Mouse (Mus musculus) thymus, adult 18-20 months (tissue): ENCODE data around the gene Rnf144b.

Experiments used
- DNase-seq, 2 experiments: peaks; one replicate each; pipeline ENCODE4 v3.0.0; 2022; ENCODE audit warnings: mixed read lengths in 2 of 2

Rnf144b gene

DNA sequence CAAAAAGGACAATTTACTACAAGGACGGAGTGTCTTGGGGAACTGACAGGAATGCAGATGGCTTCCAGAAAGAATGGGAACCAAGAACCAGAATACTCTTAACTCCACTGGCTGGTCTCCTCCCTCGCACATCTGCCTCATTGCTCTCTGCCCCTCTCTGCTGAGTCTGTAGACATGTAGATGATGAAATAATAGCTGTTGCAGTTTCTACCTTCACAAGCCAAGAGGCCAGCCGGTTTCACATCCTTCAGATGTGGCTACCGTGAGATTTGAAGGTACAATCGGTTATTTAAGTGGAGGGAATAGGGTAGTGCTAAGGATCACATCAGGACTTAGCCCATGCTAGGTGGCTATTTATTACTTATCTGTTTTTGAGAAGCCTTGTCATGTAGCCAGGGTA, 59.9 kb downstream of the Rnf144b start:
- DNase-seq, result no peak

DNA sequence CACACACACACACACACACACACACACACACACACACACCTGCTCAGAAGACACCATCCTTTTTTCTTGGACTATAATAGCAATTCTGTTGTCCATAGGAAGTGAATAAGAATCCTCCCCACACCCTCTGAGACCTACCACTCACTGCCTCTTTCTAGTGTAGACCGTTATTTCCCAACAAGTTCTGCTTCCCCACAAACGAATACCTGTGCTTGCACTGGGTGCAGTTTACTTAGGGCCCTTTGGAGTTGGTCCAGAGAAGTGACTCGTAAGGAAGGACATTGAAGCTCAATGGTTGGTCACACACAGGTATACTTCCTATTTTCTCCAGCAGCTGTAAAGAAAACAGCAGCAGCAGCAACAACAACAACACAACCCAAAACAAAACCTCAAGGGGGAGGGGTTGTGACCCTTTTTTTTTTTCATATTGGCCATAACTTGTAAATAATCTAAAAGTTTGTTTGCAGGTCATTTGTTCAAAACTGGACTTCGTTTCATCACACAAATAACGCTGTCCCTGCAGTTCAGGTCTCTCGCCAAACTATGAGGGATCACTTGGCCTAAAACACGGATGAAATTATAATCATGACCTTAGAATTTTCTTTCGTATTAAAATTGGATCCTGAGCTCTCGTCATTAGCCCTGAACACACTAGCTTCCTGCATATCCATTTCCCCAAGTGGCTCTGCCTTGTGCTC, 60.7 kb downstream of the Rnf144b start:
- no peak for DNase-seq

DNA sequence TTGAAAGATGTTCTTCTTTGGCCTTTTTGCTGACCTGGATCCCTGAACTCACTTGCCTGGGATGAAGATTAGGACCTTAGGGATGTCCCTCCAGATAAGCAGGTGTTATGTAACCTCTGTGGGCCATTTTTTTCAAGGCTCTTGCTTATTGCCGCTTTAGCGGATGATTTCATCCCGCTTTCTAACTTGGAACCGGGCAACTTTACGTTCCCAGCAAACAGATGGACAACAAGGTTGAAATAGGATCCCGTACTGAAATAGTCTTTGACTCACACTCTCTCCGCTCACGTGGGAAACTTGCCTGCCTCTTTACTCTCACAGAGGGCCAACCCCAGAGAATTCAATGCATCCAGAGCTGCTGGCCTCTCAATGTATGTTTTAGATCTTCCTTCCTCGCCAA, 61.3 kb downstream of the Rnf144b start:
- DNase-seq, result no peak

DNA sequence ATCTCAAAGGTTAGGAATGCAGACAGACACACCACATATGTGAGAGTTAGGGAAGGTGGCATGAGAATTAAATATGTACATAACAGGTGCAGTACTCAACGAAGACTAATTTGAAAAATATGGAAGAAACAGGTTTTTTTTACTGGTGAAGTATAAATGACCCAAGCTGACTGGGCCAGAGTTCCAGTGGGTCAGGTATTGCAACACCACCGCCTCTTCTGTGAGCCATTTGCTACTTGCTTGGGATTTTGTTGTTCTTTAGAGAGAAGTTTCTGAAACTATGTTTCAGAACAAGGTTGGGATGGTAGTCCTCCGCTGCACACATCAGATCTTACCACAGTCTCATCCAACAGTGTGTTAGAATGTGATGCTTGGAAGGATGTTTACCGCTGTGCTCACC, 65.4 kb downstream of the Rnf144b start:
- no peak for DNase-seq

DNA sequence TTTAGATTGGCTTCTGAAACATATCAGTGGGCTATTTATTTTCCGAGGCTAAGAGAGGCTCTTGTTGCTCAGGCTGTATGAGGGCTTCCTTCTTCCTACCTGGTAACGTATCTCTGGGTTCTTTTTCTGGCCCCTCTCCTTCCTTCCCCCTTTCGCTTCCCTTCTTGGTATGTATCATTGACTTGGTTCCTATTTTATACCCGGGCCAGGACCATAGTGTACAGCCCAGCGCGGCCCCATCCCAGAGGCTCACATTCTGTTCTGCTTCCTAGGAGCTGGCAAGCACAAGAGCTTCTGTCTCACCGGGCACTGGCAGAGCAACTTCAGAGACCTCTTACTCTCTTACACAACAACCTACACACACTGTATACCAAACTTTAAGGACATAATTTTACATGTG, 67.5 kb downstream of the Rnf144b start:
- DNase-seq, result no peak

DNA sequence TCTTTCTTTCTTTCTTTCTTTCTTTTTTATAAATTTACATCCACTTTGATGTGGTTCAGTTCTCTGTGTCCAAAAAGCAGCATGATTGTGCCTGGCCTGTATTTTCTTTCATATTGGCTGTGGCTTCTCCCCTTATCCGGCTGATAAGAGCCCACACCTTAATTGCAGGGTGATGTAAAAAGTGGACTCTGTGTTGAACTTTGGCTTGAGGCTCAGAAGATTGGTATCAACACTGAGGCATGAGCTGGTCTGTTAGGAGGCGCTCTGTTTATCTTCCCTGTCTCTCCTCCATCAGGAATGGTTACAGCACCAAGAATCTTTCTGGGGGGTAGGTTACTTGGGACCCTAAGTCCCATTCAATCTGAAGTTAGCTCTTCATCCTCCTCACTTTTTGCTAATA, 69.7 kb downstream of the Rnf144b start:
- no peak for DNase-seq

DNA sequence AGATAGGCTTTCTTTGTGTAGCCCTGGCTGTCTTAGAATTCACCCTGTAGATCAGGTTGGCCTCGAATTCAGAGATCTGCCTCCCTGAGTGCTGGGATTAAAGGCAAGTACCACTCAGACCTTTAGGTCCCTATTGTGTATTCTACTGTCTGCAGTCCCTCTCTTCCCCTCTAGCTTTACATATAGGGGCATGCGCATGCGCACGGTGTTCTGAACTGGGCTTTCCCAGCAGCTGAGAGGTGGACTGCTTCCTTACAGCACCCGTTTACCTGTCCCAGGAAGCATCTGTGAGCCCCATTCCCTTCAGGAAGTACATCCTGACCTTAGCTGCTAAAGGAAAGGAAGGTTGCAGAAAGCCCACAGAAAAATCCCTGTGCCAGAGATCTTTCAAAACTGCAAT, 70.3 kb downstream of the Rnf144b start:
- no peak for DNase-seq

DNA sequence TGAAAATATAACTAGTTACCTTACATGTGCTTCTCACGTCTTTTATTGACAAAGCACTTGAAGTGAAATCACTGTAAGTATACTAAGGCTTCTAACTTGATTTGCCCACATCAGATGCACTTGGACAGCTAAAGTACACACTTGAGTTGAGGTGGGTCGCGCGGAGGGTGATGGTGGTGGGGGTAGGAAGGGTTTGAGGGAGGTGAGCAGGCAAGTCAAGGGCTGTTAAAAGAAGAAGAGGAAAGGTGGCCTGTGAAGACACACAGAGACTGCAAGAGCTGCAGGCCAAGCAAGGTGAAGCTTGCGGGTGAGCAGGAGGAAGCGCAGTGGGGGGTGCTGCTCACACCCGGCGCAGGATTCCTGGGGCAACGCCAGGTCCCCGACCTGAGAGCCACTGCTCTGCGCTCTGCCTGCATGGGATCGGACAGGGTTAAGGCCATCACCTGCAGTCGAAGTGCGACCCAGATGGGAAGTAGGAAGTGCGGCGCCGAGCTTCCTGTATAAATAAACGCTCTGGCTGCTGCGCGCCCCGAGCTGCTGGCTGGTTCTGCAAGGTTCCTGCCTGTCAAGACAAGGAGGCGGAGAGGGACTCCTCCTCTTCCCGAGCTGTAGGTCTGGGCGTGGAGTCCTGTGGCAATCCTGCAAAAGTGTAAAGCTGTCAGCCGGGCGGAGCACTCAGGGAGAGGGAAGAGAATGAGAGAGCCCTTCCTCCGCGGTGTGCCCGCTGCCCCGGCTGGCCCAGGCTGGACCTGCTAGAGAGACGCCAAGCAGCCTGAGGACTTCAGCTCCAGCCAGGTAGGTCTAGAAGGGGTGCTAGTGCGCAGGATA, 71.1 kb downstream of the Rnf144b start:
- peak; percentile 14 to 16 for DNase-seq

DNA sequence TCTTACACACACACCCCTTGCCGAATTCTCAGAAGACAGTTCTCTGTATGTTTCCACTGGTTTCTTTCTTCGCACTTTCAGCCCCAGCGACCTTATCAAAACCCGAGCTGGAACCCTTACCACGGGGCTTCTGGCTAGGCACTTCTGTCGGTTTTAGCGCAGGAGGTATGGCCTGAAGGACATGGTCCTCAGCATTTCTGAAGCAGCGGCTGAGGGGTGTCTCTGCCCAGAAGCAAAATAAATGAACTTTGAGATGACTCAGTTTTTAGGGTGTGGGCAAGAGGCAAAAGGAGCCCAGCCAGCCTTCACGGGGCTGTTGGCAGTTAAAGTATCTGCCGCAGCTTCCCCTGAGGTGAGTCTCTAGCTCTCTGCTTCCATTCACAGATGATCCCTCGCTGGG, 72.2 kb downstream of the Rnf144b start:
- DNase-seq, result no peak

DNA sequence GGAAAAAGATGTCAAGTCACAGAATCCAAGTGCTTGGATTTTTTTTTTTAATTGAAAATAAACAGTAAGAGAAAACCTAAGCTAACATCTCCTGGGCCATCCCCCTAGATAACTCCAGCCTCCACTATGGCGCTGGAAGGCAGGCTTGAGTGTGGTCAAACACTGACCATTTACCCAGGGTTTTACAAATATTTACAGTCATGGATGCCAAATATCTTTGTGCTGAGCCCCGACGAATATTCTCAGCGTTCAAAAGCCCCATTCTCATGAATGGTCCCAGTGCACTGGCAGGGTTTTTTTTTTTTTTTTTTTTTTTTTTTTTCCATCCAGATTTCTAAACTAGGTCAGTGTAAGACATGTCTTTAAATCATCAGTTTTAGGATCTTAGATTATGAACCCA, 73.0 kb downstream of the Rnf144b start:
- DNase-seq, result no peak

DNA sequence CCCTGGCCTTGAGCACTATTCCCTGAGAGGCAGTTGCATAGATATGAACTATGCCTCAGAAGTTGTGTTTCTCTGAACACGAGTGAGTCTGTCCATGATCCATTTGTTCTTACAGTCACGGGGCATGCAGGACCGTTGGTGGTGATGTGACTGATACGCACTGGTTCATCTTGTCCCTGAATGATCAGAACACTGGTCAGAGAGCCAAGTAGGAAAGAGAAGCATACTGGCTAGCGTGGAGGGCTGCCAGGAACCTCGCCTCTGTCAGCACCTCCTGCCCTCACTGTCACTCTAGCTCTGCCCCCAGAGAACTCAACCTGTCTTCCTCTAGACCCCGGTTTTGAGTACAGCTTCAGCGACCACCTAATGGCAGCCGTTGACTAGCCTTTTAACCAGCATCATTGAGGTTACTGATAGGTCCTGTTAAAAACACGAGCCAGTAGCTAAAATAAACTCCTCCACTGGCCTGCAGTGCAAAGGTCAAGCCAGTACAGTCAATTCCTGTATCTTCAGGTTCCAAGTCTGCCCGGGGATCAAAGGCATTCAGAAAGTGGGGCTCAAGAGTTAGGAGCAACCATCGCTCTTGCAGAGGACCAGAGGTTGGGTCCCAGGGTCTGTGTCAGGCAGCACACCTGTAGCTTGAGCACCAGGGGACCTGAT, 77.7 kb downstream of the Rnf144b start:
- DNase-seq, result no peak

DNA sequence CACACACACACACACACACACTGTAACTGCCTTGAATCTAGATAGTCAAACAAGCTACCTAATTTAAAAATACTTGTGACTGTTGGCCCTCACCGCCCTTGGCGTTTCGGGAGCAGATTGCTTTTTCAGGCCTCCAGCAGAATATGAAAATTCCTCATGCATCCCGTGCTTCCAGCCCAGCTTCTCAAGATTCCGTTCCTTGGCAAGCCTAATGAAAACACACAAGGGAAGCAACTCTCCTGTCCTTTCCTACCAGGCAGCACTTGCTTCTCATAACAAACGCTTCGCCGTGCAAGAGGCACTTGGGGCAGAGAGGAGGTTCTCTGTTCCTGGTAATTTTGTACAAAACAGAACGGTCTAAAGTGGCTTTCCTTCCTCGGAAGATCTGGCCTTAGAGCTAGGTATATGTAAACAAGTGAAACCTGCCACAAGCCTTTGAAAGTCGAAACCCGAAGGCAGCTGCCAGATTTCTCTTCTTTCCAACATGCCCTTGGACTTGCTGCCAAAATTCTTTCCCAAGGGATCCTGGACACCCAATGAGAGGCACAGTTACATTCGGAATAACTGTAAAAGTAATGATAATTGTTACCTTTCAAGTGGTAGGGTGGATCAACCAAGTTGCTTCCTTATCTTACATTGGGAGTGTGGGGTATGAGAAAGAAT, 79.6 kb downstream of the Rnf144b start:
- no peak for DNase-seq

DNA sequence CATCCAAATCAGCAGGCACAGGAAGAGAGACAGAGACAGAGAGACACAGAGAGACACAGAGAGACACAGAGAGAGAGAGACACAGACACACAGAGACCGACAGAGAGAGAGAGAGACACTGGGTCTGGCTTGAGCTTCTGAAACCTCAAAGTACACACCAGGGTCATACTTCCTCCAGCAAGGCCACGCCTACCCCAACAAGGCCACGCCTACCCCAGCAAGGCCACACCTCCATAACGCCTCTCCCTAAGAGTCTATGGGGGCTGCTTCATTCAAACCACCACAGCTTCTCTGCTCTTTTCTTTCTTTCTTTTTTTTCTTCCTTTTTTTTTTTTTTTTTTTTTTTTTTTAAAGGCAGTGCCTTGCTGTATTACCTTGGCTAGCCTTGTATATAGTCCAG, 88.0 kb downstream of the Rnf144b start:
- no peak for DNase-seq

DNA sequence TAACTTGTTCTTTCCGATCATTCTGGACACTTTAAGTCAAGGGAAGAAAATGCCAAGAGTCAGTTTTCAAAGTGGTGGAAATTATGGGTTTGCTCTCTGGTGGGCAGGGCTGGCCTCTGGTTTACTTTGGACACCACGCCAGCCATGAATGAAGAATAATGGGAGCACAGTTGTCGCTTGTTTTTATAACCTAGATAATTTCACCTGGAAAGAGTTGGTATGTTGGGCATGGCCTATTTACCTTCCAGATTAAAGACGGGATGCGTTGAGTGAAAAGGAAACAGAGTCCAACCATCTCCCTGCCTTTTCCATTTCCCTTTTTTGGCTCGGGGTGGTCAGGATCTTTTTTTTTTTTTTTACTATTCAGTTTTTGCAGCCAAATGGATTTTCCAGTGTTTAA, 88.5 kb downstream of the Rnf144b start:
- DNase-seq, result no peak

DNA sequence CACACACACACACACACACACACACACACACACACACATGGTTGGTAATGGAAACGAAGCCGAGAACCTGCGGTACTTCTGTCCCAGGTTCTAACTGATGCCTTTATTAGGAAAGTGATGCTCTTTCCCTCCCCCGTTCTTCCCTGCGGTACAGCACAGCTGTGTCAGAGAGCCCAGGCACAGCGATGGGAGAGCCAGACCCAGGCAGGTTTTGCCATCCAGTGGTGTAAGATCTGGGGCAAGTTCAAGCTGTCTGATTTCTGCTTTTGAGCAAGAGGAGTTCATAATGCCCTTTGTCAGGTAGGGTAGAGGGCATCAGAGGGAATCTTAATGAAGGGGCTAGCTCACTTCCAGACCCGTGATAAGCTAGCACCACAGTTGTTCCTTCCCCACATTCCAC, 89.1 kb downstream of the Rnf144b start:
- no peak for DNase-seq

DNA sequence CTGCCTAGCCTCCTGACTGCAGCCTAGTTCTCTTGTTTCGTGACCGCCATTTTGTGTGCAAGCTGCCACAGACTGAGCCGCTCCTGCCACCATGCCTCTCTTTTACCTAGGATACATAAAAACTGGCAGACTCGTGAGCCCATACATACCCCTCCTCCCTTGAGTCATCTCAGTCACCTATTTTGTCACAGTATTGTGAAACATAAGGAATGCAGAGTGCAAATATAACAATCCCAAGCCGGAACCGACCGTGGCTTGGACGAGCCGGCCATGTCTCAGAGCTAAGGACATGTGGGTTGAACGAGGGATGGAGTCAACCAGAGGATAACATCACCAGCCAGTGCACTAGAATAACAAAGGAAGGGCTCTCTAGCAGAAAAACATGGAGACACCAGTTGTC, 91.4 kb downstream of the Rnf144b start:
- DNase-seq, result no peak

DNA sequence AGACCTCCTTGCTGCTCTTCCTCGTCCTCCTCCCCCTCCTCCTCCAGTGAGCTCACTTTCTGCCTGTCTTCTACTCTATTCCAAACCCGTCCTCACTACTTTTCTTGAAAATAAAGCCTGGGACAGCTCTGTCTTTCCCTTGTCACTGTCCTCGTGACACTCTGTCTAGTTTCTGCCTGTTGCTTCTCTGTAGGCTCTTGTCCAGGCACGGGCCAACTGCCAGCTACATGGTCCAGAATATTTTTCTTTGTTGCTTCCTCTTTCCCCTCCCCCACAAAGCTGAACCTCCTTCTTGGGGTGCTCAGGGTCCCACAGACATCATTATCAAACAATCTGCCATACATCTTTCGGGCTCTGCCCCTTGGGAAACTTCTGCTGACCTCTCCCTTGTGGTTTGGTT, 92.4 kb downstream of the Rnf144b start:
- DNase-seq, result no peak

DNA sequence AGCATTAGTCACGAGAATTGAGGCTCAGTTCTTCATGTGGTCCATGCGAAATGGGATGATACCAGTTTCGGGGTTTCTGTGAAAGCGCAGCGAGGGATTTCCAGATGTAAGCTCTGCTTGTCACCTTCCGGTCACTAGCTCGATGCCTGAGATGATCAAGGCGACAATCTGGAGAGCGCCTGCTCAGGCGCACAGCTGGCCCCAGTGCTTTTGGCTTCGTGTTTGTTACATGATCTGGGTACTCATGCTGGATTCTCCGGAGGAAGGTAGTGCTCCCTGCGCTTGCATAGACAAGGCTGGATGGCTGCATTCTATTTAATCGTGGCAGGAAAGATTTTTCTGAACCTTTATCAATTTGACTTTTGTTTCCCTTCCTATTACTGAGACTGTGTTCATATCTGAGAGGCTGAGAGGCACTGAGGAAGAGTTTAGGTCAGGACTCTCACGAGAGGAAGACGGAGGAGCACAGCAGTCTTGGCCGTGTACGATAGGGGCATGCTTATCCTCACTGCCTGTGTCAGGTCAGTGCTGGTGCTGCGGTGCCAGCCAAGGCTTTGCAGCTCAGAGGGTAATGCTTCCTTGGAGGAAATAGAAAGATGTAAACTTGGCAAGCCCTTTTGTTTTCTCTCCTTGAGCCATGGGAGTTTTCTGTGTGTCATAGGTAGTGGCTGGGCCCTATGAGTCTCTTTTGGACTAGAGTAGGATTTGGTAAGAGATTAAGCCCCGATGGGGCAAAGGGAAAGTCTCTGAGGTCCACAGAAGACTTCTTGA, 93.5 kb downstream of the Rnf144b start:
- no peak for DNase-seq

DNA sequence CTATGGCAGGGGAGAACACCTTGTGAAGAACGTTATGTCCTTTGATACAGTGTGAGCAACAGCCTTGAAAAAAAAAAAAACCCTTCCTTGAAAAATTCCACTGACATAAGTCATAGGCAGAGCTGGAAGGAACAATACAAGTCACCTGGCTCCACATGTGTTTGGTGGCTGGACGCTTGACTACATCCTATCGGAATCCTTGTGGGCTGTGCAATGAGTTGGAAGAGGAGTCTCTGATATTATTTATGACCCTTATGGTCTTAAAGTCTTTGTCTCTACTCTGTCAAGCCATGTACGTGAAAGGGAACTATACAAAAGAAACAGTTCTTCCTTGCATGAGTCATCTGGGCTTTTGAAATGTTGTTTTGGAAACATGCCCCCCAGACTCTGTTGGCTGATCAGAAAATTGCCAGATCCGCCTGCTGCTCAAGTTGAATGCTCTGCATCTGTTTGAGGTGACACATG, 94.7 kb downstream of the Rnf144b start:
- DNase-seq, result no peak

DNA sequence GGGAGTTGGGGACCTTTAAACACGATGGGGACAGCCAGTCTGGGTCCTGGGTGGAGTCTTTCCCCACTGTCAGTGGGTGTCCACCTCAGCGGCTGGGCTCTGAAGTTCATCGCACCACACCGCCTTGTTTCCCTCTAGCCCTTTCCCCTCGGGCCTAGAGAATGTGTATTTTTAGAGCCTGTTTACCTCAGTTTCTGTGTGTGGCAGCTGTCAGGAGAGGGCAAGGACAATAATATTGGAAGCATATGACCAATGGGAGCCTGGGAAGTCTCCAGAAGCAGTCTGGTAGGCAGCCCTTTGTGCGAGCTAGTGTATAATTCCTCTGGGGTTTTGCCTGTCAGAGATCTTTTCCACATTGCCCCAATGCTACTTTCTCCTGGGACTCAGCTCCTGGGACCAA, 95.9 kb downstream of the Rnf144b start:
- DNase-seq, result no peak

DNA sequence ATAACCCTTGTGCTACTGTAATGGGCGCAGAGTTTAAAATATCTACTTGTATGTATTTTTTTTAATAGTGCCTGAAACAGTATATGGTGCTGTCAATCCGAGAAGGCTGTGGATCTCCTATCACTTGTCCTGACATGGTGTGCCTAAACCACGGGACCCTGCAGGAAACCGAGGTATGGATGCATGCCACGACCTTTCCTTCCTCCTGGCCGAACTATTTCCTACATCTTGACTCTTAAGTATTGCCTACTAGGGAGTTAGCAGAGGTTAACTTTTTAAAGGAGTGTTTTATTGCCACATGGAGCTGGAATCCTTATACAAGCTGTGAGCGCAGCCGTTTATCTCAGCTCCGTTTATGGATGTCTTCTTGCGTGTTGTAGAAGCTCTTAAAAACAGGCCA, 98.0 kb downstream of the Rnf144b start:
- DNase-seq, result no peak
